Mouse (Mus musculus) spleen, adult 2 months (tissue): ENCODE data around the gene Atg10.

Source experiments
- CTCF ChIP-seq: fragments of 200-500 bp; IDR thresholded peaks from 2 replicates; pipeline ENCODE4 v1.5.1; 2011; ENCODE audit warnings: mild to moderate bottlenecking, inconsistent platforms; ENCODE audit not compliant: insufficient read depth, insufficient read length, insufficient replicate concordance; ENCODE audit errors: extremely low read depth
- POLR2A ChIP-seq: fragments of 200-500 bp; IDR thresholded peaks from 2 replicates; pipeline ENCODE4 v1.6.1; 2011; ENCODE audit warnings: low read depth, low read length, inconsistent platforms

DNA sequence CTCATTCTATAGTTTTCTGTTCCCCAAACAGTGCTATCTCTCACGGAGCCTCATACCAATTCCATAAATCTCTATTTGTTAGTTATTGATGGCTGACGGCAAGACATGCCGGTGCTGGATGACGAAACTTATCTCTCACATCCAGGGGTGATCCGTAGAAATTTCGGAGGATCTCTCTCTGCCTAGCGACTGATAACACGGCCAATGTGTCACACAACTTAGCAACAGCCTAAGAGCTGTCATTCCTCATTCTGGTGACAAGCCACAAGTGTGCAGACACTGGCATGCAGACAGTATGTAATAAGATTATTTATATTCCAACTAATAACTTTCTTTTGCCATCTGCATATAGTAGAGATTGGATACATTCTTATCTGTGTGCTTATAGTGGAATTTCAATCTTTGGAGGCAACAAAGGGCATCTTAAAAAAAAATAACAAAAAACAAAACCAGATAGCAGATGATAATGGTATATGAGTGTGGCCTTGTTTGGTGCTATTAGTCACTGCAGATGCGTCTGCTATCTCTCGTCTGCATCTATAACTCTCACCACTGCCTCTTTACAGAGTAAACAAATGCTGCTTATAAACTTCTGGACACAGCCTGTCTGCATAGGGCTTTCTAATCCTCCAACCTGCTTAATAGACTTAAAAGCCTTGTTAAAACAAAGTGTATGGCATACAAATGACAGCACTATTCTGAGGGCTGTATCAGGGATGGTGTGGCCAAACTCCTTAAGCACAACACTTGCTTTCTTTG lies 253.3 kb downstream of the Atg10 start:
- TF ChIP-seq CTCF = no peak
- no peak for TF ChIP-seq POLR2A
